Mouse (Mus musculus) left cerebral cortex, adult 18-20 months (tissue): ENCODE data around the gene Shprh. TPM values are rescaled to one million over a fixed set of nuclear protein-coding genes. Genes with fewer than 3 reads are reported as not detected.
"Not testable (repeated sequence)": the region's sequence is repeated elsewhere in the genome, so short reads cannot be mapped to it uniquely, and the experiment has no call there.

Source experiments
- DNase-seq, 2 experiments: peaks; one replicate each; pipeline ENCODE4 v3.0.0; 2021 to 2022; ENCODE audit warnings: low spot score in 2 of 2, mixed read lengths in 1 of 2
- total RNA-seq, 2 experiments: library from RNA; stranded (reverse); gene quantifications; 2 replicates each; pipeline ENCODE4 v1.2.3; 2021

Gene Shprh
- total RNA-seq, 2 experiments from 2014 or later = 40.4 to 43.9 TPM

GRCm38 (mm10) chr10:11233208-11233607, 84.0 kb downstream of the Shprh start:
- DNase-seq = no peak

- DNase-seq = not testable (repeated sequence)
Observed at GRCm38 (mm10) chr10:11242988-11243387, 93.8 kb downstream of the Shprh start.

GRCm38 (mm10) chr10:11248210-11248609, 99.0 kb downstream of the Shprh start:
- no peak for DNase-seq

GRCm38 (mm10) chr10:11250247-11250997, 101.2 kb downstream of the Shprh start:
- DNase-seq = no peak

GRCm38 (mm10) chr10:11253581-11253980, 104.4 kb downstream of the Shprh start:
- DNase-seq = not testable (repeated sequence)

- no peak for DNase-seq
Observed at GRCm38 (mm10) chr10:11260119-11260518, 110.9 kb downstream of the Shprh start.

- not testable (repeated sequence) for DNase-seq
Observed at GRCm38 (mm10) chr10:11262292-11262691, 113.1 kb downstream of the Shprh start.

- DNase-seq = not testable (repeated sequence)
Observed at GRCm38 (mm10) chr10:11263795-11264194, 114.6 kb downstream of the Shprh start.

Other genes with a start within 250 kb of the Shprh start
- gene Grm1, start 67.1 kb upstream of the Shprh start, total RNA-seq = 10 to 100 TPM; 43.4 to 46.8 TPM
- 10 to 100 TPM; 10.4 TPM for gene Fbxo30, start 131.9 kb downstream of the Shprh start, total RNA-seq
- 10 to 100 TPM; 35.1 to 35.8 TPM for gene Epm2a, start 194.0 kb downstream of the Shprh start, total RNA-seq